Mouse (Mus musculus) megakaryocyte, embryonic 14.5 days (primary cell): ENCODE measurements around the gene Yars.

Experiments
- FLI1 ChIP-seq: IDR thresholded peaks from 2 replicates; pipeline ENCODE4 v1.6.1; 2012; ENCODE audit warnings: low read length, inconsistent platforms, mixed read lengths
- GATA1 ChIP-seq: IDR thresholded peaks from 3 replicates; pipeline ENCODE4 v1.6.1; 2012; ENCODE audit warnings: mixed read lengths, low read length, inconsistent platforms, borderline replicate concordance

GRCm38 (mm10) chr4:129225315-129225714 is 35.8 kb downstream of the Yars start:
- TF ChIP-seq GATA1 (no peak), FLI1 (no peak)
